In genomic region chr10:19043529-19044262, GRCm38 (mm10) we compare ENCODE assay signal across 8 mouse cellular contexts. TPM values are rescaled to one million over a fixed set of nuclear protein-coding genes. Genes with fewer than 3 reads are reported as not detected.
DNase-seq lines count a peak whose midpoint lies in the region.

No protein-coding gene starts in this region.

- peak; percentile 20 for DNase-seq in adrenal gland, postnatal 10 days
- no peak for DNase-seq in adrenal gland, adult 2 months
- peak; percentile 26 to 33 for DNase-seq in spleen, adult 18-20 months
- no peak for DNase-seq in spleen, adult 12 weeks (ENCODE audit: low spot score)
- peak; percentile 24 to 36 for DNase-seq in lung, postnatal 4 days
- DNase-seq in thymus, postnatal 0 days (ENCODE audit: low spot score) = peak; percentile 58
- DNase-seq in cerebellum, postnatal 36 days = no peak
- no peak for DNase-seq in cerebellum, postnatal 25 days

RNA-seq across cellular contexts. Expression of gene Tnfaip3, which starts 28.2 kb away (rescaled TPM):
- total RNA-seq in adrenal gland, postnatal 10 days (2021) = 1 to 10 TPM; 6.1 to 7.5 TPM
- total RNA-seq in adrenal gland, adult 2 months (2021) = 1 to 10 TPM; 6.3 to 7.2 TPM
- 1.2 and 1.3 TPM in 2 replicates for polyA plus RNA-seq in adrenal gland, adult 2 months (2012; rRNA removed)
- polyA plus RNA-seq in thymus, postnatal 0 days (2015; fragmentation: Nextera tagmentation; extraction: Ambion mirVana) = 26.6 and 27.6 TPM in 2 replicates

Comparison
In these comparisons a context has a peak if more than half of its experiments do, and no peak if none do; other contexts are left out.
1. DNase-seq: peak in adrenal gland, postnatal 10 days (single experiment), spleen, adult 18-20 months (2 of 2), lung, postnatal 4 days (2 of 2) and thymus, postnatal 0 days (single experiment); none in adrenal gland, adult 2 months (single experiment), spleen, adult 12 weeks (single experiment), cerebellum, postnatal 36 days (0 of 2) and cerebellum, postnatal 25 days (0 of 2).